Mouse (Mus musculus) lung, adult 2 months (tissue): ENCODE results near the gene Fam219a.

Experiments used
- CTCF ChIP-seq: fragments of 200-500 bp; IDR thresholded peaks from 2 replicates; pipeline ENCODE4 v1.5.1; 2011; ENCODE audit warnings: mild to moderate bottlenecking, low read length, control low read depth; ENCODE audit not compliant: insufficient read depth
- POLR2A ChIP-seq: fragments of 200-500 bp; IDR thresholded peaks from 2 replicates; pipeline ENCODE4 v1.6.1; 2011; ENCODE audit warnings: low read depth, mild to moderate bottlenecking, control low read depth, low read length, borderline replicate concordance; ENCODE audit errors: extremely low read depth

DNA sequence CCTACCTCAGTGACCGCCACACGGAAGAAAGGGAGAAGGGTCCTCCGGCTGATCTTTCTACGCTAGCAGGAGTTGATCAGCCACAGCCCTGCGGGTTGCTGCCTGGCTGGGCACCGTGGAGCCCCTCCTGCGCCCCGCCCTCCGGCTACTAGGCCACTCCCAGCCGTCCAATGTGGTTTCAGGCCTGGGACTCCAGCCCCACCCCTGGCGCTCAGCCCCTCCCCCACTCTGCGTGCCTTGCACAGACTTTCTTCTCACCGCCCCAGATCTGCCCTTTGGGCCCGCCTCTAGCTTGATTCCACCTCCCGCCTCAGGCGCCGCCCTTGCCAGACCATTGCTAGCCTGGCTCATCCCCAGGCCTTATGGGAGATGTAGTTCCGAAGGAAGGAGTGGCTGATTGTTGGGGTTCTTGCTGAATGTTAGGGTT lies 66.3 kb downstream of the Fam219a start, which contains the start of gene AI464131:
- TF ChIP-seq CTCF: no peak
- TF ChIP-seq POLR2A: peak; percentile 64; the same call in 1 of the 2 replicates
